Mouse (Mus musculus): ENCODE measurements around the gene BC005624. TPM values are rescaled to one million over a fixed set of nuclear protein-coding genes. Genes with fewer than 3 reads are reported as not detected.
A peak's percentile ranks its signal among the peaks of the same experiment; 100 is the strongest.

Gene BC005624
- total RNA-seq (2012; rRNA removed) (36.8 and 39.6 TPM in 2 replicates), polyA plus RNA-seq (2012; ENCODE audit: insufficient read depth in 1 of 2, insufficient read length in 2 of 2, low read depth in 1 of 2, low replicate concordance in 2 of 2, missing spikeins in 1 of 2) (10 to 100 TPM in 1 of 2 experiments, not detected in 1; 63.0 TPM)

GRCm38 (mm10) chr2:30981790-30982513, at the start of gene BC005624, which contains the start of gene Usp20:
Gene BC005624 (minus strand): TSS chr2:30982201.
Gene Usp20 (plus strand): TSS chr2:30982279.
- DNase-seq (ENCODE audit: low read depth, low spot score), result peak; percentile 99
- Histone ChIP-seq H3K9ac (ENCODE audit: control insufficient read depth, low read depth, low read length, poor library complexity, severe bottlenecking) (peak within 1 kb of the TSS; percentile 70), H3K4me3 (ENCODE audit: control insufficient read depth in 1 of 2, insufficient read depth in 1 of 2, low read depth in 2 of 2, low read length in 2 of 2) (peak within 1 kb of the TSS; percentile 76 to 84), H3K79me2 (ENCODE audit: control insufficient read depth, insufficient read depth, low read length, poor library complexity) (peaks cover 8% of the 10 kb centered on the region), H3K9me3 (replicated peaks; ENCODE audit: insufficient read depth, low read length) (no peaks in the 10 kb centered on the region), H3K27me3 (ENCODE audit: control insufficient read depth in 1 of 2, insufficient read depth in 2 of 2, low read length in 2 of 2) (no peaks in the 10 kb centered on the region), H3K4me1 (ENCODE audit: control insufficient read depth in 1 of 2, insufficient read depth in 2 of 2, low read length in 2 of 2) (peaks cover 5 to 23% of the 10 kb centered on the region in 2 experiments), H3K27ac (ENCODE audit: control insufficient read depth, low read depth, low read length) (no peak within 1 kb of the TSS), H3K36me3 (ENCODE audit: control insufficient read depth in 1 of 2, insufficient read depth in 2 of 2, low read length in 2 of 2) (peaks cover 0 to 17% of the 10 kb centered on the region in 2 experiments; a peak in 2 of 4 replicates)
- no peak for TF ChIP-seq CHD1 (IDR thresholded peaks at IDR 0.05; ENCODE audit: low read depth, low read length)
- TF ChIP-seq GATA1 (IDR thresholded peaks at IDR 0.05; ENCODE audit: low read depth, low read length), result no peak
- peak; percentile 33; the same call in 1 of the 2 replicates for TF ChIP-seq NRF1 (IDR thresholded peaks at IDR 0.05; ENCODE audit: insufficient read depth, low read depth, low read length, poor library complexity, severe bottlenecking)
- no peak for TF ChIP-seq ZC3H11A (IDR thresholded peaks at IDR 0.05; ENCODE audit: low read depth, low read length)
- no peak for TF ChIP-seq MAFK (IDR thresholded peaks at IDR 0.05; ENCODE audit: borderline replicate concordance, low read depth, low read length)
- no peak for TF ChIP-seq E2F4 (IDR thresholded peaks at IDR 0.05; ENCODE audit: borderline replicate concordance, low read depth, low read length)
- TF ChIP-seq USF1 (IDR thresholded peaks at IDR 0.05; ENCODE audit: low read depth, low read length), result peak; percentile 47; the same call in 1 of the 2 replicates
- no peak for TF ChIP-seq POLR2AphosphoS2 (IDR thresholded peaks at IDR 0.05; ENCODE audit: low read length)
- TF ChIP-seq EP300 (IDR thresholded peaks at IDR 0.05; ENCODE audit: low read depth in 1 of 2, low read length in 2 of 2), result no peak
- TF ChIP-seq MAZ (IDR thresholded peaks at IDR 0.05; ENCODE audit: low read depth, low read length), result peak; percentile 67; the same call in 1 of the 2 replicates
- no peak; the same call in 1 of the 2 replicates for TF ChIP-seq GABPA (IDR thresholded peaks at IDR 0.05; ENCODE audit: low read depth, low read length)
- TF ChIP-seq RAD21 (IDR thresholded peaks at IDR 0.05; ENCODE audit: low read depth, low read length), result no peak
- TF ChIP-seq CTCF (IDR thresholded peaks at IDR 0.05 in 2 of 3, conservative IDR thresholded peaks at IDR 0.05 in 1 of 3; ENCODE audit: control insufficient read depth in 1 of 3, insufficient read depth in 1 of 3, low read depth in 2 of 3, low read length in 3 of 3, poor library complexity in 1 of 3, severe bottlenecking in 1 of 3), result no peak
- no peak for TF ChIP-seq JUND (IDR thresholded peaks at IDR 0.05; ENCODE audit: low read depth, low read length)
- TF ChIP-seq USF2 (IDR thresholded peaks at IDR 0.05; ENCODE audit: borderline replicate concordance in 1 of 2, insufficient read depth in 1 of 2, low read depth in 1 of 2, low read length in 2 of 2), result no peak
- no peak for TF ChIP-seq MYB (IDR thresholded peaks at IDR 0.05; ENCODE audit: low read depth, low read length)
- TF ChIP-seq BHLHE40 (IDR thresholded peaks at IDR 0.05; ENCODE audit: borderline replicate concordance, low read depth, low read length), result no peak
- no peak; the same call in 1 of the 2 replicates for TF ChIP-seq KAT2A (conservative IDR thresholded peaks at IDR 0.05; ENCODE audit: low read depth, low read length)
- TF ChIP-seq POLR2AphosphoS5 (IDR thresholded peaks at IDR 0.05; ENCODE audit: borderline replicate concordance, low read depth, low read length), result no peak
- TF ChIP-seq ZNF384 (IDR thresholded peaks at IDR 0.05; ENCODE audit: low read depth, low read length), result no peak
- TF ChIP-seq HCFC1 (IDR thresholded peaks at IDR 0.05; ENCODE audit: low read depth, low read length), result peak; percentile 94
- TF ChIP-seq MXI1 (IDR thresholded peaks at IDR 0.05; ENCODE audit: low read depth, low read length), result peak; percentile 95
- TF ChIP-seq ZMIZ1 (IDR thresholded peaks at IDR 0.05; ENCODE audit: low read depth, low read length), result peak; percentile 55; the same call in 1 of the 2 replicates
- peak; percentile 72; the same call in 1 of the 2 replicates for TF ChIP-seq MAX (IDR thresholded peaks at IDR 0.05; ENCODE audit: low read length)
- TF ChIP-seq UBTF (IDR thresholded peaks at IDR 0.05; ENCODE audit: borderline replicate concordance, insufficient read depth, low read depth, low read length), result no peak
- no peak for TF ChIP-seq MEF2A (IDR thresholded peaks at IDR 0.05; ENCODE audit: extremely low read depth, insufficient replicate concordance, low read depth, low read length, poor library complexity, severe bottlenecking)
- TF ChIP-seq SMC3 (IDR thresholded peaks at IDR 0.05; ENCODE audit: low read depth, low read length), result no peak
- TF ChIP-seq MYC (IDR thresholded peaks at IDR 0.05; ENCODE audit: low read depth, low read length), result peak; percentile 72; the same call in 1 of the 2 replicates
- peak; percentile 54 to 63; a peak in 2 of 4 replicates for TF ChIP-seq POLR2A (IDR thresholded peaks at IDR 0.05; ENCODE audit: control insufficient read depth in 1 of 2, insufficient read depth in 1 of 2, low read depth in 1 of 2, low read length in 2 of 2, poor library complexity in 1 of 2)
- TF ChIP-seq TBP (IDR thresholded peaks at IDR 0.05; ENCODE audit: low read depth, low read length), result peak; percentile 6; the same call in 1 of the 2 replicates
- TF ChIP-seq NELFE (IDR thresholded peaks at IDR 0.05; ENCODE audit: low read depth, low read length), result peak; percentile 60
- TF ChIP-seq RCOR1 (IDR thresholded peaks at IDR 0.05; ENCODE audit: low read depth, low read length), result no peak
- 0 out of 2 replicates have a peak, but pooled peaks have one; percentile 11 for TF ChIP-seq TCF12 (IDR thresholded peaks at IDR 0.05; ENCODE audit: low read depth, low read length)
- TF ChIP-seq CHD2 (IDR thresholded peaks at IDR 0.05; ENCODE audit: low read length), result no peak
- TF ChIP-seq ZKSCAN1 (IDR thresholded peaks at IDR 0.05; ENCODE audit: low read depth, low read length), result no peak

Data from MEL (cell line).